Mouse (Mus musculus): ENCODE data around the gene Adipoq. TPM values are rescaled to one million over a fixed set of nuclear protein-coding genes. Genes with fewer than 3 reads are reported as not detected.

The Adipoq gene
- polyA plus RNA-seq, 2 experiments = 0.26 to 0.29 TPM

- peak; percentile 61 for DNase-seq (ENCODE audit: low spot score)
- WGBS = 23% methylated on average over 2 of the region's 2 CpGs
- Histone ChIP-seq H3K9ac (ENCODE audit: low read depth, low read length, severe bottlenecking) (no peak overlapping the region), H3K4me2 (replicated peaks; ENCODE audit: low read depth, low read length, severe bottlenecking) (no peak overlapping the region), H3K36me3 (ENCODE audit: control insufficient read depth, insufficient read depth, low read length) (no peaks in the 10 kb centered on the region), H3K27ac (replicated peaks; ENCODE audit: low read depth, low read length) (no peak overlapping the region), H3K9me3 (ENCODE audit: control insufficient read depth, low read length) (no peaks in the 10 kb centered on the region), H3K27me3 (ENCODE audit: control insufficient read depth, insufficient read depth, low read length) (no peaks in the 10 kb centered on the region), H3K4me3 (replicated peaks; ENCODE audit: low read length) (no peak overlapping the region), H3K4me1 (ENCODE audit: control insufficient read depth, insufficient read depth, low read length) (no peaks in the 10 kb centered on the region)
- TF ChIP-seq POLR2A (IDR thresholded peaks at IDR 0.05; ENCODE audit: borderline replicate concordance, extremely low read depth, insufficient read depth, insufficient read length) = no peak
- ATAC-seq (ENCODE audit: low FRiP score, low read depth) = no peak
Observed at GRCm38 (mm10) chr16:23151423-23151822, 5.1 kb downstream of the Adipoq start.

- no peaks in the 10 kb centered on the region for H3K4me1 ChIP-seq (ENCODE audit: control insufficient read depth, insufficient read depth, low read length)
- WGBS = 60% methylated on average over 5 of the region's 5 CpGs
- H3K4me3 ChIP-seq (replicated peaks; ENCODE audit: low read length) = no peak overlapping the region
- ATAC-seq (ENCODE audit: low FRiP score, low read depth) = no peak
- no peaks in the 10 kb centered on the region for H3K36me3 ChIP-seq (ENCODE audit: control insufficient read depth, insufficient read depth, low read length)
- no peaks in the 10 kb centered on the region for H3K9me3 ChIP-seq (ENCODE audit: control insufficient read depth, low read length)
- H3K9ac ChIP-seq (ENCODE audit: low read depth, low read length, severe bottlenecking) = no peak overlapping the region
- no peak for TF ChIP-seq POLR2A (IDR thresholded peaks at IDR 0.05; ENCODE audit: borderline replicate concordance, extremely low read depth, insufficient read depth, insufficient read length)
- no peak overlapping the region for H3K27ac ChIP-seq (replicated peaks; ENCODE audit: low read depth, low read length)
- no peak for DNase-seq (ENCODE audit: low spot score)
- no peaks in the 10 kb centered on the region for H3K27me3 ChIP-seq (ENCODE audit: control insufficient read depth, insufficient read depth, low read length)
- no peak overlapping the region for H3K4me2 ChIP-seq (replicated peaks; ENCODE audit: low read depth, low read length, severe bottlenecking)
Observed at GRCm38 (mm10) chr16:23154261-23154660, 7.9 kb downstream of the Adipoq start.

GRCm38 (mm10) chr16:23157013-23157412, 10.7 kb downstream of the Adipoq start:
- no peak overlapping the region for H3K27ac ChIP-seq (replicated peaks; ENCODE audit: low read depth, low read length)
- H3K27me3 ChIP-seq (ENCODE audit: control insufficient read depth, insufficient read depth, low read length) = no peaks in the 10 kb centered on the region
- no peak overlapping the region for H3K4me3 ChIP-seq (replicated peaks; ENCODE audit: low read length)
- H3K9me3 ChIP-seq (ENCODE audit: control insufficient read depth, low read length) = no peaks in the 10 kb centered on the region
- DNase-seq (ENCODE audit: low spot score) (no peak), ATAC-seq (ENCODE audit: low FRiP score, low read depth) (no peak)
- no peak overlapping the region for H3K4me2 ChIP-seq (replicated peaks; ENCODE audit: low read depth, low read length, severe bottlenecking)
- no peak for TF ChIP-seq POLR2A (IDR thresholded peaks at IDR 0.05; ENCODE audit: borderline replicate concordance, extremely low read depth, insufficient read depth, insufficient read length)
- H3K36me3 ChIP-seq (ENCODE audit: control insufficient read depth, insufficient read depth, low read length) = no peaks in the 10 kb centered on the region
- 98% methylated on average over 13 of the region's 13 CpGs for WGBS
- no peak overlapping the region for H3K9ac ChIP-seq (ENCODE audit: low read depth, low read length, severe bottlenecking)
- no peaks in the 10 kb centered on the region for H3K4me1 ChIP-seq (ENCODE audit: control insufficient read depth, insufficient read depth, low read length)

- Histone ChIP-seq H3K9me3 (ENCODE audit: control insufficient read depth, low read length) (no peaks in the 10 kb centered on the region), H3K4me3 (replicated peaks; ENCODE audit: low read length) (no peak overlapping the region), H3K27ac (replicated peaks; ENCODE audit: low read depth, low read length) (no peak overlapping the region), H3K9ac (ENCODE audit: low read depth, low read length, severe bottlenecking) (no peak overlapping the region), H3K4me2 (replicated peaks; ENCODE audit: low read depth, low read length, severe bottlenecking) (no peak overlapping the region), H3K27me3 (ENCODE audit: control insufficient read depth, insufficient read depth, low read length) (no peaks in the 10 kb centered on the region), H3K36me3 (ENCODE audit: control insufficient read depth, insufficient read depth, low read length) (no peaks in the 10 kb centered on the region), H3K4me1 (ENCODE audit: control insufficient read depth, insufficient read depth, low read length) (no peaks in the 10 kb centered on the region)
- 92% methylated on average over 7 of the region's 7 CpGs for WGBS
- no peak for ATAC-seq (ENCODE audit: low FRiP score, low read depth)
- DNase-seq (ENCODE audit: low spot score) = no peak
- TF ChIP-seq POLR2A (IDR thresholded peaks at IDR 0.05; ENCODE audit: borderline replicate concordance, extremely low read depth, insufficient read depth, insufficient read length) = no peak
Observed at GRCm38 (mm10) chr16:23158292-23158691, 12.0 kb downstream of the Adipoq start.

GRCm38 (mm10) chr16:23158957-23159356, 12.6 kb downstream of the Adipoq start:
- ATAC-seq (ENCODE audit: low FRiP score, low read depth) (no peak), DNase-seq (ENCODE audit: low spot score) (no peak)
- no peak overlapping the region for H3K4me2 ChIP-seq (replicated peaks; ENCODE audit: low read depth, low read length, severe bottlenecking)
- WGBS = 64% methylated on average over 2 of the region's 2 CpGs
- H3K4me1 ChIP-seq (ENCODE audit: control insufficient read depth, insufficient read depth, low read length) = no peaks in the 10 kb centered on the region
- H3K27me3 ChIP-seq (ENCODE audit: control insufficient read depth, insufficient read depth, low read length) = no peaks in the 10 kb centered on the region
- H3K27ac ChIP-seq (replicated peaks; ENCODE audit: low read depth, low read length) = no peak overlapping the region
- H3K4me3 ChIP-seq (replicated peaks; ENCODE audit: low read length) = no peak overlapping the region
- TF ChIP-seq POLR2A (IDR thresholded peaks at IDR 0.05; ENCODE audit: borderline replicate concordance, extremely low read depth, insufficient read depth, insufficient read length) = no peak
- H3K9me3 ChIP-seq (ENCODE audit: control insufficient read depth, low read length) = no peaks in the 10 kb centered on the region
- no peaks in the 10 kb centered on the region for H3K36me3 ChIP-seq (ENCODE audit: control insufficient read depth, insufficient read depth, low read length)
- no peak overlapping the region for H3K9ac ChIP-seq (ENCODE audit: low read depth, low read length, severe bottlenecking)

GRCm38 (mm10) chr16:23159749-23160148, 13.4 kb downstream of the Adipoq start:
- Histone ChIP-seq H3K9me3 (ENCODE audit: control insufficient read depth, low read length) (no peaks in the 10 kb centered on the region), H3K27ac (replicated peaks; ENCODE audit: low read depth, low read length) (no peak overlapping the region), H3K27me3 (ENCODE audit: control insufficient read depth, insufficient read depth, low read length) (no peaks in the 10 kb centered on the region), H3K4me3 (replicated peaks; ENCODE audit: low read length) (no peak overlapping the region), H3K36me3 (ENCODE audit: control insufficient read depth, insufficient read depth, low read length) (no peaks in the 10 kb centered on the region), H3K4me1 (ENCODE audit: control insufficient read depth, insufficient read depth, low read length) (no peaks in the 10 kb centered on the region), H3K9ac (ENCODE audit: low read depth, low read length, severe bottlenecking) (no peak overlapping the region), H3K4me2 (replicated peaks; ENCODE audit: low read depth, low read length, severe bottlenecking) (no peak overlapping the region)
- ATAC-seq (ENCODE audit: low FRiP score, low read depth) = no peak
- TF ChIP-seq POLR2A (IDR thresholded peaks at IDR 0.05; ENCODE audit: borderline replicate concordance, extremely low read depth, insufficient read depth, insufficient read length) = no peak
- WGBS = 69% methylated on average over 2 of the region's 2 CpGs
- DNase-seq (ENCODE audit: low spot score) = no peak

Measured in limb, embryonic 14.5 days (tissue).